Mouse (Mus musculus) myocyte (in vitro differentiated cells): ENCODE measurements around the gene Itpr1. TPM values are rescaled to one million over a fixed set of nuclear protein-coding genes. Genes with fewer than 3 reads are reported as not detected.

Experiments used
- H3K27me3 ChIP-seq: one replicate; pipeline ENCODE4 v1.6.1; 2011; ENCODE audit not compliant: control insufficient read depth, insufficient read depth, insufficient read length
- H3K36me3 ChIP-seq: one replicate; pipeline ENCODE4 v1.6.1; 2011; ENCODE audit not compliant: control insufficient read depth, insufficient read depth
- H3K4me2 ChIP-seq: one replicate; pipeline ENCODE4 v1.6.1; 2011; ENCODE audit warnings: low read depth, control low read depth
- H3K4me3 ChIP-seq: one replicate; pipeline ENCODE4 v1.5.1; 2011; ENCODE audit warnings: mild to moderate bottlenecking, control low read depth, moderate library complexity
- H3K79me2 ChIP-seq: one replicate; pipeline ENCODE4 v1.6.1; 2011; ENCODE audit not compliant: control insufficient read depth, insufficient read depth
- H3ac ChIP-seq: one replicate; pipeline ENCODE4 v1.6.1; 2011; ENCODE audit not compliant: control insufficient read depth, insufficient read length
- CEBPB ChIP-seq: IDR thresholded peaks from 2 replicates; pipeline ENCODE4 v1.6.1; 2011; ENCODE audit warnings: mild to moderate bottlenecking, moderate library complexity; ENCODE audit not compliant: poor library complexity, insufficient read depth, severe bottlenecking
- E2F4 ChIP-seq: IDR thresholded peaks from one replicate; pipeline ENCODE4 v1.6.1; 2011; ENCODE audit warnings: mild to moderate bottlenecking, control low read depth, moderate library complexity; ENCODE audit not compliant: insufficient read depth
- MAX ChIP-seq: IDR thresholded peaks from one replicate; pipeline ENCODE4 v1.6.1; 2011; ENCODE audit warnings: low read depth, mild to moderate bottlenecking, control low read depth
- MYOD1 ChIP-seq, 3 experiments: IDR thresholded peaks; one replicate each; pipeline ENCODE4 v1.6.1; 2011; ENCODE audit warnings: control low read depth in 2 of 3, low read depth in 2 of 3, mild to moderate bottlenecking in 2 of 3, moderate library complexity in 1 of 3; ENCODE audit not compliant: insufficient read length in 2 of 3, control insufficient read depth in 1 of 3
- MYOG ChIP-seq, 3 experiments: IDR thresholded peaks; one replicate each; pipeline ENCODE4 v1.6.1; 2011; ENCODE audit warnings: control low read depth in 2 of 3, low read depth in 2 of 3, mild to moderate bottlenecking in 2 of 3; ENCODE audit not compliant: insufficient read length in 2 of 3, control insufficient read depth in 1 of 3, insufficient read depth in 1 of 3
- POLR2A ChIP-seq: IDR thresholded peaks from one replicate; pipeline ENCODE4 v1.6.1; 2011; ENCODE audit warnings: low read depth, mild to moderate bottlenecking, control low read depth, moderate library complexity; ENCODE audit not compliant: insufficient read length
- POLR2AphosphoS2 ChIP-seq: IDR thresholded peaks from one replicate; pipeline ENCODE4 v1.6.1; 2011; ENCODE audit warnings: low read depth, control low read depth; ENCODE audit not compliant: insufficient read length
- REST ChIP-seq: IDR thresholded peaks from one replicate; pipeline ENCODE4 v1.6.1; 2011; ENCODE audit warnings: mild to moderate bottlenecking, control low read depth, moderate library complexity; ENCODE audit not compliant: insufficient read depth, insufficient read length
- SRF ChIP-seq: IDR thresholded peaks from one replicate; pipeline ENCODE4 v1.6.1; 2011; ENCODE audit warnings: low read depth; ENCODE audit not compliant: control insufficient read depth, insufficient read length
- TCF12 ChIP-seq: IDR thresholded peaks from one replicate; pipeline ENCODE4 v1.6.1; 2011; ENCODE audit warnings: mild to moderate bottlenecking, control low read depth; ENCODE audit not compliant: poor library complexity, insufficient read depth, severe bottlenecking
- TCF3 ChIP-seq: IDR thresholded peaks from one replicate; pipeline ENCODE4 v1.6.1; 2011; ENCODE audit warnings: low read depth, control low read depth; ENCODE audit not compliant: insufficient read length
- USF1 ChIP-seq: IDR thresholded peaks from one replicate; pipeline ENCODE4 v1.6.1; 2011; ENCODE audit warnings: low read depth, mild to moderate bottlenecking, control low read depth, moderate library complexity
- polyA plus RNA-seq: library from polyadenylated mRNA; unstranded; fragments of >200 nt; fragmentation: generic; extraction: Trizol; gene quantifications from one replicate; pipeline ENCODE4 v1.2.1, GENCODE M21; 2012; ENCODE audit warnings: missing spikeins

The Itpr1 gene
- polyA plus RNA-seq, 1 experiment: 3.1 TPM

DNA sequence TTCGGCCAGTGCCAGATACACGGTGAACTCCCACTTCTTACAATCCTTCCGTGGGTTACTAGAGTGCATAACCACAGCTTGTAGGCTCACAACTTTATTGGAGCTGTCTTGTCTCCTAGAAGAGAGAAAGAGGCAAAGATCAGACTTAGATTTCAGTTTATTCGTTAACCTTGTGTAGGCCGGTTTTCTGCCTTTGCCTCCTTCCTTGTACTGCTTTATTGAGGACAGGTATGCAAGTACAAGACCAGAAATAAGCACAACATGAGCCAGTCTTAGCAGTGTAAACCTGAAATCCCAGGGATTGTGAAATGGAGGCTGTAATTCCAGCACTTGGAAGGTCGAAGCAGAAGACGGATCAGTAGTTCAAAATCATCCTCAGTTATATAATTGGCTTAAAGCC, 14.6 kb upstream of the Itpr1 start:
- Histone ChIP-seq H3K4me2 (no peak overlapping the region), H3K79me2 (no peaks in the 10 kb centered on the region), H3K27me3 (peaks cover 26% of the 10 kb centered on the region), H3K4me3 (no peak overlapping the region), H3ac (no peak overlapping the region), H3K36me3 (no peaks in the 10 kb centered on the region)
- TF ChIP-seq CEBPB: no peak
- TF ChIP-seq E2F4: no peak
- TF ChIP-seq REST: no peak
- no peak for TF ChIP-seq TCF12
- TF ChIP-seq USF1: no peak
- no peak for TF ChIP-seq MYOG (IDR thresholded peaks at IDR 0.05; ENCODE audit: control insufficient read depth in 1 of 3, insufficient read depth in 1 of 3, insufficient read length in 2 of 3, low read depth in 2 of 3)
- no peak for TF ChIP-seq MAX
- TF ChIP-seq POLR2AphosphoS2: no peak
- TF ChIP-seq MYOD1 (IDR thresholded peaks at IDR 0.05; ENCODE audit: control insufficient read depth in 1 of 3, insufficient read length in 2 of 3, low read depth in 2 of 3): no peak
- TF ChIP-seq TCF3: no peak
- no peak for TF ChIP-seq POLR2A
- TF ChIP-seq SRF: no peak

DNA sequence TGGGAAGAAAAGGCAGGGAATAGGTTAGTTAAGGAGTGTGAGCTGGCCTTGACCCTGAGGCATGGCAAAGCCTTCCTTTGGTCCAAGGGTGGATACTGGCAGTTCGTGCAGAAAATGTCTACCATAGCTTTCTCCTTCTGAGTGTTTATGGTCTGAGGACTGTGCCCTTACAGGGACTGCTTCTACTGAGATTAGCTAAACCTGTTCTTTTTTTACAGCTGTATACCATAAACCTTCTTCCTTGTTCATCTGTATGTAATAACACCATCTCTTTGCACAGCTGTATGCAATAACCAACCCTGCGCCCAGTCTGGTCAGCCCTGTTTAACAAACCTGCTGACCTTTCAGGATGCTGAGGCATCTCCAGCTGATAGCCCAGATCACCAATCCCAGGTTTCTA, 8.6 kb upstream of the Itpr1 start:
- Histone ChIP-seq H3K36me3 (no peaks in the 10 kb centered on the region), H3K27me3 (peaks cover 18% of the 10 kb centered on the region), H3K4me2 (no peak overlapping the region), H3K4me3 (no peak overlapping the region), H3ac (no peak overlapping the region), H3K79me2 (no peaks in the 10 kb centered on the region)
- TF ChIP-seq POLR2AphosphoS2 (no peak), USF1 (no peak), MYOG (IDR thresholded peaks at IDR 0.05; ENCODE audit: control insufficient read depth in 1 of 3, insufficient read depth in 1 of 3, insufficient read length in 2 of 3, low read depth in 2 of 3) (no peak), E2F4 (no peak), MYOD1 (IDR thresholded peaks at IDR 0.05; ENCODE audit: control insufficient read depth in 1 of 3, insufficient read length in 2 of 3, low read depth in 2 of 3) (no peak), MAX (no peak), REST (no peak), TCF3 (no peak), CEBPB (no peak), TCF12 (no peak), SRF (no peak), POLR2A (no peak)

DNA sequence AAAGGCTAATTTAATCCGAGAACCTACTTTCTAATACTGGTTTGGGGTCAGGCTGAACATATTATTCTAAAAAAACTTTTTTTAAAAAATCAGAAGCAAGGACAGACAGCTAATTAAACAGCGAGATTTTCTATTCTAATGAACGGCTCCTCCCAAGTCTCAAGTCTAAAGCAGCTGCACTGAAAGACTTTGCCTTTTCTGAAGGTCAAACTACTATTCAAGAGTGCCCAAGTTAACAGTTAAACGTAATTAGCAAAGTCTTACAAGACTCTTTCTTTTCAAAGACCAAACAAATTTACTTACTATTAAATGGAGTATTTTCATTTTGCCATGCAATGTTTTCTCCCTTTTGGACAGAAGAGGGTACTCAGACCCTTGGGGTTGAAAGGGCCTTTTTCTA, 6.8 kb upstream of the Itpr1 start:
- no peak overlapping the region for H3K4me2 ChIP-seq
- no peak overlapping the region for H3ac ChIP-seq
- no peaks in the 10 kb centered on the region for H3K36me3 ChIP-seq
- TF ChIP-seq TCF3 (no peak), TCF12 (no peak), CEBPB (no peak), E2F4 (no peak), POLR2A (no peak), MAX (no peak), MYOD1 (IDR thresholded peaks at IDR 0.05; ENCODE audit: control insufficient read depth in 1 of 3, insufficient read length in 2 of 3, low read depth in 2 of 3) (no peak), MYOG (IDR thresholded peaks at IDR 0.05; ENCODE audit: control insufficient read depth in 1 of 3, insufficient read depth in 1 of 3, insufficient read length in 2 of 3, low read depth in 2 of 3) (no peak), REST (no peak), USF1 (no peak), POLR2AphosphoS2 (no peak), SRF (no peak)
- no peaks in the 10 kb centered on the region for H3K79me2 ChIP-seq
- peaks cover 18% of the 10 kb centered on the region for H3K27me3 ChIP-seq
- no peak overlapping the region for H3K4me3 ChIP-seq

DNA sequence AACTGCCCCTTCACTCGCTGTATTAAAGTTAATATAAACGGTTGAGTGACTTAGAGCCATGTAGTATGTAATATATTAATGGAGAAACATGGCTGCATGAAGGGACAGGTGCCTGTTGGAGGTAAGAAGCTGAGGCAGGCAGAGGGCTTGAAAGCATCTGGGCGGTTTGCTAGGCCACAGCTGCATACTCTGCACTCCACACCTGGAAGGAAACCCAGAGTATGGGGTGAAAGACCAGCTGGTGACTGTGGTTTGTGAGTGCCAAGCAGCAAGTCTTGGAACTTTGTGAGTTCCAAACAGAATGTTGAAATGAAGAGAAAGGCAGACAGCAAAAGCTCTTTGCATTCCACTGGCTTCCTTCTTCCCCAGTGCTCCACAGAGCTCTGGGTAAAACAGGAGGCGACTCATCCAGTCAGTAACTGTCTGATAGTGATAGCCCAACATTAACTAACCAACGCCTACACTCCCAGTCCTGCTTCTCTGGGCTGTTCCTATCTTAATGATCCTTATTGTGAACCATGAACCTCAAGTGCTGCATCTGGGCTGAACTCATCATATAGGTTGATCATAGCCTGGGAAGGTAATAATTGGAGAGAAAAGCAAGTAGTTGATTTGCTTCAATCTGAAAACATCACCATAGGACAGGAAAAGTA, 5.9 kb upstream of the Itpr1 start:
- no peaks in the 10 kb centered on the region for H3K36me3 ChIP-seq
- no peak overlapping the region for H3K4me2 ChIP-seq
- no peak overlapping the region for H3ac ChIP-seq
- TF ChIP-seq USF1 (no peak), TCF12 (no peak), E2F4 (no peak), MYOD1 (IDR thresholded peaks at IDR 0.05; ENCODE audit: control insufficient read depth in 1 of 3, insufficient read length in 2 of 3, low read depth in 2 of 3) (no peak), MAX (no peak), REST (no peak), TCF3 (no peak), SRF (no peak), POLR2AphosphoS2 (no peak), MYOG (IDR thresholded peaks at IDR 0.05; ENCODE audit: control insufficient read depth in 1 of 3, insufficient read depth in 1 of 3, insufficient read length in 2 of 3, low read depth in 2 of 3) (no peak), POLR2A (no peak), CEBPB (no peak)
- H3K4me3 ChIP-seq: no peak overlapping the region
- H3K79me2 ChIP-seq: no peaks in the 10 kb centered on the region
- peaks cover 14% of the 10 kb centered on the region for H3K27me3 ChIP-seq
